20 mouse cellular contexts compared by ENCODE assay signal in the genomic region with DNA sequence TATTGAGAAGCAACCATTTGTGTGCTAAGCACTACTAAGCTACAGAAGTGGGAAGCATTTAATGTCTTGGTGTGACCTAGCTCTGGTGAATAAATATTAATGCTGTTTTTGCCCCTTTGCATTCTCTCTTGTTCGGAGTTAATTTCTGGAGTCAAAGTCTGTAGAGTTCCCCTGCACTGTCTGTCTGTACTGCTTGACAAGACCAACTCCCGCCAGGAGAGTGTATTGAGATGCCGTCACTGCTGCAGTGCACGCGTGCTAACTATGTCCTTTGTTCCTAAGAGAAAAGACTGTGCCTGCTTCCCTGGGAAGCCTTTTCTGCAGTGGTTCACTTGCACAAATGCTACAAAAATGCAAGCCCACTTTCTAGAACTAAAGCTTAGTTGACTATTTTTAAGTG.
DNase-seq lines count a peak whose midpoint lies in the region; ATAC-seq and TF ChIP-seq lines count a peak whose summit lies in the region.
"Had no signal": no experiment of that assay in that cellular context is flagged by ENCODE, and none has a peak within 500 bp of the region (broad histone marks: within the 10 kb centered on the region; RNA-seq: fewer than 3 reads in every experiment).

No protein-coding gene starts in this region.

- peak; percentile 44 to 47 for DNase-seq in right cerebral cortex, postnatal 10 days (ENCODE audit: low spot score in 2 of 2)
- DNase-seq in right cerebral cortex, postnatal 4 days = no peak
- DNase-seq in retina, postnatal 1 day = peak; percentile 31
- no peak for DNase-seq in T-cell, adult 2 months (ENCODE audit: low spot score)
- no peak for DNase-seq in thymus, adult 2 months
- DNase-seq: adrenal gland, postnatal 25 days; B cell, adult 2 months; cerebellum, adult 2 months; gastrocnemius, postnatal 36 days; liver, embryonic 13.5 days; right cerebral cortex, postnatal 25 days; thymus, postnatal 25 days had no signal

- no peak overlapping the region for H3K4me3 ChIP-seq in hindbrain, embryonic 12.5 days
- H3K4me3 ChIP-seq in hindbrain, embryonic 16.5 days (ENCODE audit: low read length) = no peak overlapping the region
- no peak overlapping the region for H3K4me3 ChIP-seq in forebrain, embryonic 16.5 days (replicated peaks; ENCODE audit: low read length)
- no peak overlapping the region for H3K4me3 ChIP-seq in thymus, adult 2 months (ENCODE audit: control insufficient read depth, insufficient read depth, low read length)
- H3K4me3 ChIP-seq: heart, embryonic 10.5 days; intestine, embryonic 15.5 days; kidney, embryonic 15.5 days; liver, embryonic 13.5 days; lung, embryonic 15.5 days had no signal

- H3K9ac ChIP-seq in hindbrain, embryonic 12.5 days = no peak overlapping the region
- H3K9ac ChIP-seq in hindbrain, embryonic 16.5 days (ENCODE audit: low read depth, low read length) = no peak overlapping the region
- H3K9ac ChIP-seq in forebrain, embryonic 16.5 days (replicated peaks; ENCODE audit: low read depth, low read length) = peak overlapping the region; percentile 4; the same call in 1 of the 2 replicates
- H3K9ac ChIP-seq: intestine, embryonic 15.5 days; kidney, embryonic 15.5 days; liver, embryonic 13.5 days; lung, embryonic 15.5 days had no signal

- H3K4me1 ChIP-seq in hindbrain, embryonic 12.5 days = peaks cover 5% of the 10 kb centered on the region; the same call in 1 of the 2 replicates
- no peaks in the 10 kb centered on the region; the same call in 1 of the 2 replicates for H3K4me1 ChIP-seq in hindbrain, embryonic 16.5 days (ENCODE audit: control insufficient read depth, insufficient read depth, low read depth, low read length)
- peaks cover 9% of the 10 kb centered on the region for H3K4me1 ChIP-seq in forebrain, embryonic 16.5 days (replicated peaks; ENCODE audit: control insufficient read depth, insufficient read depth, low read length)
- no peaks in the 10 kb centered on the region; the same call in 1 of the 2 replicates for H3K4me1 ChIP-seq in thymus, adult 2 months (replicated peaks; ENCODE audit: control insufficient read depth, insufficient read depth, low read length)
- H3K4me1 ChIP-seq: heart, embryonic 10.5 days; intestine, embryonic 15.5 days; kidney, embryonic 15.5 days; liver, embryonic 13.5 days had no signal

- no peaks in the 10 kb centered on the region for H3K27me3 ChIP-seq in hindbrain, embryonic 12.5 days
- H3K27me3 ChIP-seq in hindbrain, embryonic 16.5 days (replicated peaks; ENCODE audit: control insufficient read depth, insufficient read depth, low read length) = no peaks in the 10 kb centered on the region
- no peaks in the 10 kb centered on the region for H3K27me3 ChIP-seq in forebrain, embryonic 16.5 days (replicated peaks; ENCODE audit: control insufficient read depth, insufficient read depth, low read length)
- H3K27me3 ChIP-seq in thymus, adult 2 months (ENCODE audit: control insufficient read depth, insufficient read depth, low read length) = no peaks in the 10 kb centered on the region
- H3K27me3 ChIP-seq: intestine, embryonic 15.5 days; kidney, embryonic 15.5 days; liver, embryonic 13.5 days; lung, embryonic 15.5 days had no signal

- peak; percentile 81 for ATAC-seq in hindbrain, embryonic 12.5 days (ENCODE audit: low FRiP score)
- no peak for ATAC-seq in hindbrain, embryonic 16.5 days
- ATAC-seq in forebrain, embryonic 16.5 days = peak; percentile 79
- ATAC-seq: activated CD4-positive, CD25-positive, alpha-beta regulatory T cell, adult 4 months; intestine, embryonic 15.5 days had no signal

- H3K27ac ChIP-seq in hindbrain, embryonic 12.5 days = no peak overlapping the region
- H3K27ac ChIP-seq in hindbrain, embryonic 16.5 days (ENCODE audit: low read depth, low read length) = no peak overlapping the region
- H3K27ac ChIP-seq in forebrain, embryonic 16.5 days (ENCODE audit: low read length) = peak overlapping the region; percentile 16
- no peak overlapping the region for H3K27ac ChIP-seq in thymus, adult 2 months (ENCODE audit: control insufficient read depth, insufficient read depth, low read length)
- H3K27ac ChIP-seq: heart, embryonic 10.5 days; intestine, embryonic 15.5 days; kidney, embryonic 15.5 days; liver, embryonic 13.5 days; lung, embryonic 15.5 days had no signal

- H3K4me2 ChIP-seq in hindbrain, embryonic 12.5 days (replicated peaks) = no peak overlapping the region
- H3K4me2 ChIP-seq in hindbrain, embryonic 16.5 days (ENCODE audit: low read length) = no peak overlapping the region
- no peak overlapping the region for H3K4me2 ChIP-seq in forebrain, embryonic 16.5 days (ENCODE audit: low read length)
- H3K4me2 ChIP-seq: intestine, embryonic 15.5 days; kidney, embryonic 15.5 days; liver, embryonic 13.5 days; lung, embryonic 15.5 days had no signal

- H3K9me3 ChIP-seq in hindbrain, embryonic 12.5 days (replicated peaks) = no peaks in the 10 kb centered on the region
- no peaks in the 10 kb centered on the region for H3K9me3 ChIP-seq in hindbrain, embryonic 16.5 days (ENCODE audit: control insufficient read depth, low read length)
- no peaks in the 10 kb centered on the region for H3K9me3 ChIP-seq in forebrain, embryonic 16.5 days (ENCODE audit: control insufficient read depth, low read length)
- H3K9me3 ChIP-seq: heart, embryonic 10.5 days; intestine, embryonic 15.5 days; kidney, embryonic 15.5 days; liver, embryonic 13.5 days; lung, embryonic 15.5 days had no signal

- TF ChIP-seq CTCF in thymus, adult 2 months (IDR thresholded peaks at IDR 0.05; ENCODE audit: borderline replicate concordance, control insufficient read depth, extremely low read depth, insufficient read depth, low read length, poor library complexity) = no peak

- H3K36me3 ChIP-seq in hindbrain, embryonic 12.5 days = peaks cover 4% of the 10 kb centered on the region; the same call in 1 of the 2 replicates
- 0 out of 2 replicates have a peak, but pooled peaks cover 4% of the 10 kb centered on the region for H3K36me3 ChIP-seq in hindbrain, embryonic 16.5 days (ENCODE audit: control insufficient read depth, insufficient read depth, low read length)
- H3K36me3 ChIP-seq in forebrain, embryonic 16.5 days (ENCODE audit: control insufficient read depth, insufficient read depth) = no peaks in the 10 kb centered on the region
- H3K36me3 ChIP-seq in thymus, adult 2 months (ENCODE audit: control insufficient read depth, insufficient read depth, low read length) = 0 out of 2 replicates have a peak, but pooled peaks cover 12% of the 10 kb centered on the region
- H3K36me3 ChIP-seq: kidney, embryonic 15.5 days; lung, embryonic 15.5 days had no signal

- WGBS in hindbrain, embryonic 12.5 days = 25% methylated on average over 5 of the region's 5 CpGs
- 23% methylated on average over 5 of the region's 5 CpGs for WGBS in hindbrain, embryonic 16.5 days
- WGBS in forebrain, embryonic 16.5 days = 8% methylated on average over 5 of the region's 5 CpGs
- 98% methylated on average over 5 of the region's 5 CpGs for WGBS in thymus, adult 2 months

- TF ChIP-seq POLR2A in thymus, adult 2 months (IDR thresholded peaks at IDR 0.05; ENCODE audit: control insufficient read depth, extremely low read depth, insufficient read depth, low read length, poor library complexity) = no peak

Comparison
In these comparisons a context has a peak if more than half of its experiments do, and no peak if none do; other contexts are left out.
1. DNase-seq: peak in right cerebral cortex, postnatal 10 days (2 of 2) and retina, postnatal 1 day (single experiment); none in right cerebral cortex, postnatal 4 days (single experiment), T-cell, adult 2 months (single experiment) and thymus, adult 2 months (single experiment).